Mouse (Mus musculus) ES-E14 (cell line): ENCODE data around the gene Pik3c2g. TPM values are rescaled to one million over a fixed set of nuclear protein-coding genes. Genes with fewer than 3 reads are reported as not detected.

Experiments used
- DNase-seq: peaks from one replicate; pipeline ENCODE4 v3.0.0-alpha.2; 2013; ENCODE audit warnings: low read depth, low spot score
- H3K27ac ChIP-seq: 2 replicates; pipeline ENCODE4 v1.5.1; 2012; ENCODE audit warnings: low read depth, mild to moderate bottlenecking, low read length, moderate library complexity, mixed read lengths; ENCODE audit not compliant: poor library complexity, insufficient read depth, severe bottlenecking
- H3K36me3 ChIP-seq: 2 replicates; pipeline ENCODE4 v1.6.1; 2012; ENCODE audit warnings: mild to moderate bottlenecking, low read length, moderate library complexity, mixed read lengths; ENCODE audit not compliant: control insufficient read depth, poor library complexity, insufficient read depth, severe bottlenecking
- H3K4me1 ChIP-seq, 2 experiments: fragments of 150-350 bp in 1 of 2; sonication (generic) in 1 of 2; 2 replicates each; pipeline ENCODE4 v1.6.1; 2012; ENCODE audit warnings: low read length in 2 of 2, mild to moderate bottlenecking in 1 of 2, mixed read lengths in 1 of 2; ENCODE audit not compliant: control insufficient read depth in 2 of 2, insufficient read depth in 2 of 2, poor library complexity in 1 of 2
- H3K4me3 ChIP-seq, 2 experiments: fragments of 150-350 bp in 1 of 2; sonication (generic) in 1 of 2; 2 replicates each; pipeline ENCODE4 v1.5.1; 2012; ENCODE audit warnings: low read length in 2 of 2, low read depth in 1 of 2, mild to moderate bottlenecking in 1 of 2, mixed read lengths in 1 of 2; ENCODE audit not compliant: insufficient read depth in 1 of 2, poor library complexity in 1 of 2, severe bottlenecking in 1 of 2
- H3K9ac ChIP-seq: 2 replicates; pipeline ENCODE4 v1.6.1; 2012; ENCODE audit warnings: low read depth, mild to moderate bottlenecking, low read length, mixed read lengths; ENCODE audit not compliant: poor library complexity, insufficient read depth, severe bottlenecking
- H3K9me3 ChIP-seq: fragments of 150-350 bp; sonication (generic); 2 replicates; pipeline ENCODE4 v1.6.1; 2012; ENCODE audit warnings: low read depth, mild to moderate bottlenecking, low read length; ENCODE audit not compliant: control insufficient read depth, insufficient read depth
- CHD2 ChIP-seq: IDR thresholded peaks from 2 replicates; pipeline ENCODE4 v1.6.1; 2014; ENCODE audit warnings: mild to moderate bottlenecking, low read depth, low read length, inconsistent platforms
- HCFC1 ChIP-seq: IDR thresholded peaks from 2 replicates; pipeline ENCODE4 v1.6.1; 2012; ENCODE audit warnings: low read length, inconsistent platforms, borderline replicate concordance; ENCODE audit not compliant: insufficient read depth
- MAFK ChIP-seq: IDR thresholded peaks from 2 replicates; pipeline ENCODE4 v1.6.1; 2014; ENCODE audit warnings: mild to moderate bottlenecking, low read depth, low read length, inconsistent platforms; ENCODE audit not compliant: insufficient read depth
- ZC3H11A ChIP-seq: IDR thresholded peaks from 2 replicates; pipeline ENCODE4 v1.6.1; 2012; ENCODE audit warnings: low read depth, mild to moderate bottlenecking, inconsistent platforms, low read length, borderline replicate concordance
- ZNF384 ChIP-seq: IDR thresholded peaks from 2 replicates; pipeline ENCODE4 v1.6.1; 2012; ENCODE audit warnings: low read depth, low read length, inconsistent platforms
- in situ Hi-C, 2 experiments: fragments of 600-800 bp; cut with MboI; formaldehyde crosslinking; loops; one replicate each; pipeline ENCODE4 v1.15.1; 2025; ENCODE audit warnings: low sequenced_read_pairs in 2 of 2, inconsistent platforms in 1 of 2; ENCODE audit not compliant: unreplicated experiment in 2 of 2
- total RNA-seq: library from RNA; depleted of rRNA; stranded (reverse); fragments of 300-350 nt; gene quantifications from 2 replicates; pipeline ENCODE4 v1.2.3, GENCODE M21; 2012

Pik3c2g gene
- total RNA-seq, 1 experiment, result not detected

DNA sequence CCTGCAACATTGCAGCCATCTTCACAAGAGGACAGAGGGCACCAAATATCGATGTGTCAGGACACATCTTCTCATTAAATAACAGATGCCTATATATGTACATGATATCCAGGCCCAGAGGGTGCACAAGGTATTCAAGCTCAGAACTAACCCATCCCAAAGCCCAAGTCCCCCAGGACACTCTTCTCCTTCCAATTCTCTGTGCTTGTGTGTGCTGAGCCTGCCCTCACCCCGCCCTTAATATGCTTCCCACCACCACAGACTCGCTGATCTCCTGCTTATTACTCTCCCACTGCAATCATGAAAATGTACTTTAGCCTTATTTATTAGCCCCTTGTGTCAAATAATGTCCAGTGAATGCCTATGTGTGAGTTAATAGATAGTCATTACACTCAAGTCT is 377.9 kb downstream of the Pik3c2g start:
- Histone ChIP-seq H3K9me3 (no peaks in the 10 kb centered on the region), H3K9ac (no peak overlapping the region), H3K27ac (no peak overlapping the region), H3K4me3 (no peak overlapping the region), H3K36me3 (no peaks in the 10 kb centered on the region), H3K4me1 (no peaks in the 10 kb centered on the region)
- TF ChIP-seq MAFK, result no peak
- TF ChIP-seq ZNF384, result no peak
- TF ChIP-seq HCFC1, result no peak
- no peak for TF ChIP-seq CHD2
- no peak for TF ChIP-seq ZC3H11A
- DNase-seq, result no peak
- in situ Hi-C loops, result no loop called here

DNA sequence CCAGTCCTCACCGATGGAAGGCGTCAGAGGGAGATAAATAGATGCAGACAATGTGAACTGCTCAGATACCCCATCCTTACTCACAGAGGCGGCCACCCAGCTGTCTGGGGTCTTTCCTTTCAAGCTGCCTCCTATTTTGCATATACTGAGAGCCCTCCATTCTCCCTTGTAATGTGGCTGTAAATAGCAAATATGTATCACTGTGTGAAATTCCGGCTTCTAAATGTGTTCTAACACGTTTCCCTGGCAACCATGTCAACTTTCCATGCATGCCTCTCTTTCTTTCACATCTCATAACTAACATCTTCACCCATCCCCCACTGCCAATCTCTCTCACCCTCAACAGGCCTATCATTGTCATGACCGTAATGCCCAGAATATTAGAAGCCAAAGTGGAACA is 379.7 kb downstream of the Pik3c2g start:
- Histone ChIP-seq H3K27ac (no peak overlapping the region), H3K9ac (no peak overlapping the region), H3K4me3 (no peak overlapping the region), H3K36me3 (no peaks in the 10 kb centered on the region), H3K9me3 (no peaks in the 10 kb centered on the region), H3K4me1 (no peaks in the 10 kb centered on the region)
- DNase-seq, result no peak
- in situ Hi-C loops, result no loop called here
- no peak for TF ChIP-seq HCFC1
- no peak for TF ChIP-seq ZC3H11A
- no peak for TF ChIP-seq CHD2
- TF ChIP-seq MAFK, result no peak
- TF ChIP-seq ZNF384, result no peak

GRCm38 (mm10) chr6:139971608-139972298 is 384.7 kb downstream of the Pik3c2g start:
- H3K4me3 ChIP-seq, result no peak overlapping the region
- DNase-seq, result no peak
- H3K9me3 ChIP-seq, result no peaks in the 10 kb centered on the region
- H3K27ac ChIP-seq, result no peak overlapping the region
- no peak overlapping the region for H3K9ac ChIP-seq
- TF ChIP-seq ZC3H11A (no peak), MAFK (no peak), HCFC1 (no peak), ZNF384 (no peak), CHD2 (no peak)
- H3K36me3 ChIP-seq, result no peaks in the 10 kb centered on the region
- in situ Hi-C loops, result no loop called here
- no peaks in the 10 kb centered on the region for H3K4me1 ChIP-seq

- no peak overlapping the region for H3K4me3 ChIP-seq
- no peak overlapping the region for H3K9ac ChIP-seq
- no peak for TF ChIP-seq ZC3H11A
- no peak for TF ChIP-seq MAFK
- TF ChIP-seq CHD2, result no peak
- no peak for TF ChIP-seq ZNF384
- no peak for TF ChIP-seq HCFC1
- H3K9me3 ChIP-seq, result no peaks in the 10 kb centered on the region
- H3K36me3 ChIP-seq, result no peaks in the 10 kb centered on the region
- in situ Hi-C loops, result no loop called here
- no peak for DNase-seq
- H3K27ac ChIP-seq, result no peak overlapping the region
- no peaks in the 10 kb centered on the region for H3K4me1 ChIP-seq
Measured at GRCm38 (mm10) chr6:139974668-139975067, 387.6 kb downstream of the Pik3c2g start.
